Mouse (Mus musculus): ENCODE measurements around the gene Smim5. TPM values are rescaled to one million over a fixed set of nuclear protein-coding genes. Genes with fewer than 3 reads are reported as not detected.
"Not testable (repeated sequence)": the region's sequence is repeated elsewhere in the genome, so short reads cannot be mapped to it uniquely, and the experiment has no call there.

Smim5 gene
- under 1 TPM in 3 of 4 experiments, not detected in 1; 0.61 to 0.88 (median 0.72) TPM for total RNA-seq (2022)

DNA sequence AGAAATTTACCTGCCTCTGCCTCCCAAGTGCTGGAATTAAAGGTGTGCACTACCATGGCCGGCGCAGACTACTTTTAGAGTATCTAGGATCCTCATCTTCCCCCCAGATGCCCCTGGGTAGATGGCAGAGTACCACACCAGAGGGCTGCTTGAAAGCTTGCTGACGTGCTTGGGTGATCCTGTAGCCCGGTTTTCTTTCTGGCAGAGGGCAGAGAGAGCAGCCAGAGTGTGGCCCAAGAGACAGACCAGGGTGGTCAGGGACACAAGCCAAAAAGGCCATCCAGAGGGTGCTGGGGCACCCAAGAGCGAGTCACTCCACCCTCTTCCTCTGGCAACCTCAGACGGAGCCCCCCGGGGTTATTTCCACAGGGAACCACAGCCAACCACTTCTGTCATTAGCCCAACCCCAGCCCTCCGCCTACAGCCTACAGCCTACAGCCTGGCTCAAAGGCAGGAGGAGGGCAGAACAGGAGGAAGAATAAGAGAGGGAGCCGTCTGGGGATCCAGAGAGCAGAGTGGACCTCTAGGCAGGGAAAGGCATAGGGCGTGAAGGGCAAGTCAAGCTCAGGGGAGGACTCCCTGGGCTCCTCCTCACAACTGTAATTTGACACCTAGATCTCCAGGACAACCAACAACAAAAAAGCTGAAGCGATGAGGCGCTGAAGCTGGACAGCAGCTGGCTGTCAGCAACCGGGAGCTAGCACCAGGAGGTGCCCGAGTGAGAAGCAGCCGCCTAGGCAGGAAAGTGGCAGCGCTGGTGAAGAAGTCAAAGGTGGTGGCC lies at the start of gene Smim5:
TSS of gene Smim5 (plus strand) at position 481 of the 781 bp plus-strand sequence.
- DNase-seq (ENCODE audit: low spot score in 2 of 2), result peak; percentile 25 to 52

DNA sequence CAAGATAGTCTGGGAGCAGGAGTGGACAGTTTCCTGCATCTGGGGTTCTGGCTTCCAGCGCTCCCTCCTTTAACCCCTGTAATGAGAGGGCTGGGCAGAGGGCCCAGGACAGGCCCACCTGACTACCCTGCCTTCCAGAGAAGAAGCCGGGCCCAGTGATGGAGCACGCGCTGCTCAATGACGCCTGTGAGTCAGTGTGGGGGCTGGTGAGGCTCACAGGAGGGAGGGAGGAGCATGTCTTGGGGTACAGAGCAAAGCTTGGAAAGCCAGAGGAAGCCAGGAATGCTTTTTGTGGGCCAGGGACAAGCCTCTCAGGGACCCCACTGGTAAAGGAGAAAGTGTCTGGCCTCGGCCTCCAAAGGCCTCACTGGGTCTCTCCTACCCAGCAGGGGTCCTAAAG lies 45.1 kb upstream of the Smim5 start:
- DNase-seq (ENCODE audit: low spot score in 2 of 2), result no peak

GRCm38 (mm10) chr11:115857146-115857545 lies 42.6 kb upstream of the Smim5 start:
- not testable (repeated sequence) for DNase-seq (ENCODE audit: low spot score in 2 of 2)

DNA sequence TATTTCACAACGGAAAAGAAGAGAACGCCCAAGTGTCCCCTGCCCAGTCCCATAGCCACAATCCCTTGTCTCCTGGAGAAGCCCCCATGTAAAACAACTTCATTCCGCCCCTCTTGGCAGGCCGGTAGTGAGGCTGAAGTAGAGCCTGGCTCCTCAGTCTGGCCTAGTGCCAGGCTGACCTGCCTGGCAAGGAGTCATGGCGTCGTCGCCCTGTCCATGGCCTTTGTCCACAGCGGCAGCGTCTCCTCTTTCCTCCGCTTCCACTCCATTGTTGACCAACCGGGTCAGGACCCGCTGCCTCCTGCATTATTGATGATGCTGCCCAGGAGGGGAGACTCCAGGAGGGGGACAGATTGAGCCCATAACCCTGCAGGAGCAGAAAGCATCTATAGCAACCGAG lies 41.8 kb upstream of the Smim5 start:
- no peak for DNase-seq (ENCODE audit: low spot score in 2 of 2)

- no peak for DNase-seq (ENCODE audit: low spot score in 2 of 2)
Measured at GRCm38 (mm10) chr11:115858354-115858753, 41.4 kb upstream of the Smim5 start, which contains the start of gene Myo15b. Gene Myo15b (plus strand): TSS chr11:115858406.

GRCm38 (mm10) chr11:115859143-115859945 lies 40.4 kb upstream of the Smim5 start:
- DNase-seq (ENCODE audit: low spot score in 2 of 2), result peak; percentile 83 to 84

DNA sequence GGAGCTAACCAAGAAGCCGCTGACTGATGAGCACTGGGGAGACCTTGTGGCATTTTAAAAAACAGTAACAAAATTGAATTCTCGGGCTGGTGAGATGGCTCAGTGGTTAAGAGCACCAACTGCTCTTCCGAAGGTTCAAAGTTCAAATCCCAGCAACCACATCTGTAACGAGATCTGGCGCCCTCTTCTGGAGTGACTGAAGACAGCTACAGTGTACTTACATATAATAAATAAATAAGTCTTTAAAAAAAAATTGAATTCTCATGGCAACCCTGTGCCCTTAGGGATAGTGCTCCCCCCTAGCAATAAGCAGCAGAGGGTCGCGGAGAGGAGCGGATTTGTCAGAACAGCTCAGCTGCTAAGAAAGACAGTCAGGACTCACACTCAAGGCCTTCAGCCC lies 35.9 kb upstream of the Smim5 start:
- no peak for DNase-seq (ENCODE audit: low spot score in 2 of 2)

DNA sequence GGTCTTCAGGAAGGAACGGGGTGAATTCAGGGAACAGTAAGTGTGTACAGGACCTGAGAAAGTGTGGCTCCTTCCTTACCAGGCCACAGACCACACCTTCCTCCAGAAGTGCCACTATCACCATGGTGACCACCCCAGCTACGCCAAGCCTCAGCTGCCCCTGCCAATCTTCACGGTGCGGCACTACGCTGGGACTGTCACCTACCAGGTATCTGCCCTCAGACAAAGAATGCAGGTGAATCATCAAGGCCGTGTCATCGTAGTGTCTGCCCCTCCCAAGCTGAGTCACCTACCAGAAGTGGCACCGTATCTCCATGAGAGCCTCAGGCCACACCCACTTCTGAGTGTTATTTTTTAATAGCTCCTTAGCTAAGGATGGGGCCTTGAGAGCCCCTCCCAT lies 30.4 kb upstream of the Smim5 start:
- no peak for DNase-seq (ENCODE audit: low spot score in 2 of 2)

GRCm38 (mm10) chr11:115872437-115872836 lies 27.3 kb upstream of the Smim5 start:
- no peak for DNase-seq (ENCODE audit: low spot score in 2 of 2)

DNA sequence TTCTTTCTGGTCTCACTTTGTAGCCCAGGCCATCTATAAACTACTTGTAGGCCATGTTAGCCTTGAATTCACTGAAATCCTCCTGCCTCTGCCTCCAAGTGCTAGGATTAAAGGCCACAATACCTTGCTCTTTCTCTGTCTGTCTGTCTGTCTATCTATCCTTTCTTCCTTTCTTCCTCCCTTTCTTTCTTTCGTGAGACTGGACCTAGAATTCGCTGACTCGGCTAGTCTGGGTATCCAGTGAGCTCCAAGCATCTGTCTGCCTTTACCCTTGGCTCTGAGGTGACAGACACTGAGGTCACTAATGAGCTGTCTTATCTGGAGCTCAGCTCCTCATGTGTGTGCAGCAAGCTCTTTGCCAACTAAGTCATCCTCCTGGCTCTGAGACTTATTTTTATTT lies 23.8 kb upstream of the Smim5 start:
- DNase-seq (ENCODE audit: low spot score in 2 of 2), result no peak

DNA sequence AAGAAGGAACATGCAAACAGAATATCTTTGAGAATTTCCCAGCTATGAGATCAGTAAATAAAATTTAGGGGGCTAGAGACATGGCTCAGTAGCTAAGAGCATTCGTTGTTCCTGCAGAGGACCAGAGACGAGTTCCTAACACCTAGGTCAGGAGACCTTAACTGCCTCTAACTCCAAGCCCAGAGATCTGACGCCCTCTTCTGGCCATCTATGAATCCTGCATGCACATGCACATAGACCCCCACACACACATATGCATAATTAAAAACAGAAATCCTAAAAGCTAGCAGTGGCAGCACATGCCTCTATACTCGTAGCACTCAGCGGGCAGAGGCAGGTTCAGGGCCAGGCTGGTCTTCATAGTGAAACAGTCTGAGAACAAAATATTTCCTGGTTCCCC lies 23.3 kb upstream of the Smim5 start:
- no peak for DNase-seq (ENCODE audit: low spot score in 2 of 2)

DNA sequence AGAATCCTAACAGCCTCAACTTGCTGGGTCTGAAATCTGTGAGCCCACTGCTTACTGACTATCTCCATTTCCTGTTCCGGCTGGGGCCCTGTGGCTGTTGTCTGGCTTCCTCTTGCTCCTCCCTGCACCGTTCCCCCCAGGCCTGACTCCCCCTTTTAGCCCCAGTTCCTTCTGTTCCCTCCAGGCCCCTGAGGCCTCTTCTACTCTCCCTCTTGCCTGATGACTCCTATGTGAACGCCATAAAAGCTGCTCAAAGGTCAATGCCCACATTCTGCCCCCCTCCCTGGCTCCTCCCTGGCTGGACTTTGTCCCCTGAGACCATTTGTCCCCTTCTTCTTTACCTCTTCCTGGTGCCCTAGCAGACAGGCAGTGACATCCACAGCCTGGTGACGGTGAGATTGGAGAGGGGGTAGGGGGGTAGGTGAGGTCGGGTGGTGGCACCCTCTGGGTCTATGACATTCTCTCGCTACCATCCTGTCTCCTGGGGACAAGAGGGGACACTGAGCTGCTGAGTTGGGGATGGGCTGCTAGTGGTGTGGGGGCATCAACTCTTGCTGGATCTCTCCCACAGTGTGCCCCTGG lies 22.5 kb upstream of the Smim5 start:
- DNase-seq (ENCODE audit: low spot score in 2 of 2), result no peak

- DNase-seq (ENCODE audit: low spot score in 2 of 2), result no peak
Measured at GRCm38 (mm10) chr11:115878071-115878470, 21.7 kb upstream of the Smim5 start.

DNA sequence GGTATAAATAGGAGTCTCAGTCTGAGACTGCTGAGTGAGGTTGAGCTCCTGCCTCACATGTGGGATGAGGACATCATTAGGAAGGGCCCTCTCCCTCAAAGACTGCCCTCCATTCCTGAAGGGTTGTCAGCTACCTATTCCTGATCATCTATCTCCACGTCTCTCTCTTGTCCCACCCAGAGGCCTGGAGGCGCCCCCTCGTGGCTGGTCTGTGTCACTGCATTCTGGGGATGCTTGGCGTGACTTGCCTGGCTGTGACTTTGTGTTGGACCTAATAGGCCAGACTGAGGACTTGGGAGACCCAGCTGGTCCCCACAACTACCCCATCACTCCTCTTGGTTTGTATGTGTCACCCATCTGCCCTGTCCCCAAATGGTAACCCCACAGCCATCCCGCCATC lies 18.8 kb upstream of the Smim5 start:
- no peak for DNase-seq (ENCODE audit: low spot score in 2 of 2)

DNA sequence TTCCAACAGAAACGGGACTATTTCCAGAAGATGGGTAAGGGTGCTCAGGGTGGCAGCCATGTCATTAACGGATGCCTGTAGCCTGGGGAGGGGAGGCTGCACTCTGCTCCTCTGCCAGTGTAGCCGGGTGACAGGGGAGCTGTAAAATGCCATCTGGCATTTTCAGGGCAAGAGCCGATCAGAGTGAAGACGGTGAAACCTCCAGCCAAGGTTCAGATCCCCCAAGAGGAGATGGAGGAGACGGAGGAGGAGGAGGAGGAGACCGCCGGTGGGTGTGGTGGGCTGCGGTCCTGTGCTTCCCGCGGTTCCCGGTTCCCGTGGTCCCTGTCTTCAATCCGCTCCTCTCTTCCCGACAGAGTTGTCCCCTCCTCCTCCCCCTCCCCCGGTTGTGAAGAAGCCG lies 16.5 kb upstream of the Smim5 start:
- DNase-seq (ENCODE audit: low spot score in 2 of 2), result no peak

DNA sequence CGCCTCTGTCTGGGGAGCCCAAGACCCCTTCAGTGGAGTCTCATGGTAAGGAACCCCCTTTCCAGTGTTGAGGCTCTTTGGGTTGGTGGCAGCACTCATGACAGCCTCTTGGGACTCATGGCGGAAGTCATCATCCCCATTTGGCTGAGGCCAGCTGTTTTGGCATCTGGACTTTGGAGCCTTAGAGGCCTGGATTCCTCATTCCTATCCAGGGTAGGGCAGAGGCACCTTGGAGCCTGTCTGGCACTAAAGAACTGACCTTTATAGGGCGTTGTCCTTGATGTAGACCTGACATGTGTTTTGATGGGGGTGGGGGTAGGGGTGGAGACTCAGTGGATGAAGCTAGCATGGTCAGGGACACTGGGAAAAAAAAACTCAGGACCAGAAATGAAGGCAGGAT lies 15.4 kb upstream of the Smim5 start:
- no peak for DNase-seq (ENCODE audit: low spot score in 2 of 2)

DNA sequence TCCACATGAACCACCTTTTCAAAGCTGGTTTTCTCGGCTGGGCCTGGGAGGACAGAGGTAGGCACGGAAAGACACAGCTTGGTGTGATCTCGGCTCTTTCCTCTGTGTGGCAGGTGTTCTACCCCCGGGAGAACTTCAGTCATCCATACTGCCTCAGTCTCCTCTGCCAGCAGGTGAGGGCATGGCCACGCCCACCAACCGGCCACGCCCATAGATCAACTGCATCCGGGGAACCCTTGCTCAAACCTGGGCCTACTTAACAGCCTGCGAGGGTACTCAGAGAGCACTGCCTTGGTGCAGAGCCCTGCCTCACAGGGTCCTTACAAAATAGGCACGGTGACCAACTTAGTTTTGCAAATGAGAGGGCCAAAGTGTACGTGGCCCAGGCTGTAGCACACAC lies 14.5 kb upstream of the Smim5 start:
- DNase-seq (ENCODE audit: low spot score in 2 of 2), result no peak

- DNase-seq (ENCODE audit: low spot score in 2 of 2), result no peak
Measured at GRCm38 (mm10) chr11:115886446-115886845, 13.3 kb upstream of the Smim5 start.

- DNase-seq (ENCODE audit: low spot score in 2 of 2), result no peak
Measured at GRCm38 (mm10) chr11:115888020-115888419, 11.7 kb upstream of the Smim5 start.

- no peak for DNase-seq (ENCODE audit: low spot score in 2 of 2)
Measured at GRCm38 (mm10) chr11:115889159-115889558, 10.6 kb upstream of the Smim5 start.

- no peak for DNase-seq (ENCODE audit: low spot score in 2 of 2)
Measured at GRCm38 (mm10) chr11:115892213-115892612, 7.6 kb upstream of the Smim5 start.

DNA sequence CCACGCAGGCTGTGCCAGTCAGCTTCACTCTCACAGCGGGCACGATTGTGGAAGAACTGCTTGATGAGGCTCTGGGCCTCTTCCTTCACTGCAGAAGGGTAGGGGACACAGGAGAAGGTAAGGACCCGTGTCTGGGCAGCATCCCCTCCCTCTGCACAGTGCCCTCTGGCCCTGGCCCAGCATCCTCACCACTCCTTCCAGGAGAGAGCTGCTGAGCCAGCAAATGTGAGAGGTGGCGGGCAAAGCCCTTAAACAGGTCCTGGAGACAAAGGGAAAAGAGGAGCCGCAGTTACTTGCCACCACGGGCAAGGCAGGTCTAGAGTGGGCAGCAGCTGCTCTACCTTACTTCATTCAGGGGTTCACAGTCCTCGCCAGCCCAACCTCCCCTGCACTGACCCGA lies 6.7 kb upstream of the Smim5 start:
- no peak for DNase-seq (ENCODE audit: low spot score in 2 of 2)

Measured in gastrocnemius, adult 8-10 months (tissue).